Mouse (Mus musculus): ENCODE data around the gene Rin3. TPM values are rescaled to one million over a fixed set of nuclear protein-coding genes. Genes with fewer than 3 reads are reported as not detected.
A peak's percentile ranks its signal among the peaks of the same experiment; 100 is the strongest.

The Rin3 gene
- polyA plus RNA-seq, 1 experiment from 2014 or later, result 9.2 TPM

- no peak for ATAC-seq (ENCODE audit: low read depth)
- H3K4me3 ChIP-seq (ENCODE audit: low read depth, low read length), result no peak overlapping the region
- WGBS (ENCODE audit: insufficient replicate concordance), result 55% methylated on average over 3 of the region's 3 CpGs
Observed at GRCm38 (mm10) chr12:102251985-102252384, 30.9 kb upstream of the Rin3 start.

GRCm38 (mm10) chr12:102252525-102252924, 30.3 kb upstream of the Rin3 start:
- WGBS (ENCODE audit: insufficient replicate concordance), result 45% methylated on average over 1 of the region's 1 CpGs
- Histone ChIP-seq H3K27me3 (ENCODE audit: control insufficient read depth, insufficient read depth, low read depth, low read length) (no peaks in the 10 kb centered on the region), H3K27ac (ENCODE audit: low read length) (no peak overlapping the region), H3K9me3 (replicated peaks; ENCODE audit: control insufficient read depth, low read length) (no peaks in the 10 kb centered on the region), H3K4me2 (ENCODE audit: low read depth, low read length) (no peak overlapping the region), H3K4me3 (ENCODE audit: low read depth, low read length) (no peak overlapping the region), H3K9ac (ENCODE audit: low read depth, low read length) (no peak overlapping the region), H3K4me1 (ENCODE audit: control insufficient read depth, low read depth, low read length) (no peaks in the 10 kb centered on the region), H3K36me3 (ENCODE audit: control insufficient read depth, insufficient read depth) (no peaks in the 10 kb centered on the region)
- no peak for ATAC-seq (ENCODE audit: low read depth)

More at GRCm38 (mm10) chr12:102251985-102252384, 30.9 kb upstream of the Rin3 start:
- H3K9ac ChIP-seq (ENCODE audit: low read depth, low read length), result no peak overlapping the region
- no peaks in the 10 kb centered on the region for H3K4me1 ChIP-seq (ENCODE audit: control insufficient read depth, low read depth, low read length)
- no peaks in the 10 kb centered on the region for H3K36me3 ChIP-seq (ENCODE audit: control insufficient read depth, insufficient read depth)
- no peak overlapping the region for H3K27ac ChIP-seq (ENCODE audit: low read length)
- no peaks in the 10 kb centered on the region for H3K9me3 ChIP-seq (replicated peaks; ENCODE audit: control insufficient read depth, low read length)
- H3K4me2 ChIP-seq (ENCODE audit: low read depth, low read length), result no peak overlapping the region
- H3K27me3 ChIP-seq (ENCODE audit: control insufficient read depth, insufficient read depth, low read depth, low read length), result no peaks in the 10 kb centered on the region

- ATAC-seq (ENCODE audit: low read depth), result no peak
- no peaks in the 10 kb centered on the region for H3K27me3 ChIP-seq (ENCODE audit: control insufficient read depth, insufficient read depth, low read depth, low read length)
- no peak overlapping the region for H3K4me3 ChIP-seq (ENCODE audit: low read depth, low read length)
- no peaks in the 10 kb centered on the region for H3K36me3 ChIP-seq (ENCODE audit: control insufficient read depth, insufficient read depth)
- no peak overlapping the region for H3K9ac ChIP-seq (ENCODE audit: low read depth, low read length)
- H3K4me1 ChIP-seq (ENCODE audit: control insufficient read depth, low read depth, low read length), result no peaks in the 10 kb centered on the region
- H3K4me2 ChIP-seq (ENCODE audit: low read depth, low read length), result no peak overlapping the region
- no peak overlapping the region for H3K27ac ChIP-seq (ENCODE audit: low read length)
- H3K9me3 ChIP-seq (replicated peaks; ENCODE audit: control insufficient read depth, low read length), result no peaks in the 10 kb centered on the region
Observed at GRCm38 (mm10) chr12:102255012-102255411, 27.8 kb upstream of the Rin3 start.

- Histone ChIP-seq H3K9me3 (replicated peaks; ENCODE audit: control insufficient read depth, low read length) (no peaks in the 10 kb centered on the region), H3K4me1 (ENCODE audit: control insufficient read depth, low read depth, low read length) (peaks cover 8% of the 10 kb centered on the region), H3K27ac (ENCODE audit: low read length) (no peak overlapping the region), H3K27me3 (ENCODE audit: control insufficient read depth, insufficient read depth, low read depth, low read length) (no peaks in the 10 kb centered on the region), H3K4me2 (ENCODE audit: low read depth, low read length) (no peak overlapping the region), H3K9ac (ENCODE audit: low read depth, low read length) (no peak overlapping the region), H3K4me3 (ENCODE audit: low read depth, low read length) (no peak overlapping the region), H3K36me3 (ENCODE audit: control insufficient read depth, insufficient read depth) (no peaks in the 10 kb centered on the region)
- 0 out of 2 replicates have a peak, but pooled peaks have one; percentile 28 for ATAC-seq (ENCODE audit: low read depth)
- WGBS (ENCODE audit: insufficient replicate concordance), result 28% methylated on average over 3 of the region's 3 CpGs
Observed at GRCm38 (mm10) chr12:102258522-102259112, 24.2 kb upstream of the Rin3 start.

GRCm38 (mm10) chr12:102261933-102262396, 20.9 kb upstream of the Rin3 start:
- peak; percentile 50 for ATAC-seq (ENCODE audit: low read depth)
- no peak overlapping the region for H3K4me3 ChIP-seq (ENCODE audit: low read depth, low read length)
- H3K9ac ChIP-seq (ENCODE audit: low read depth, low read length), result no peak overlapping the region
- H3K9me3 ChIP-seq (replicated peaks; ENCODE audit: control insufficient read depth, low read length), result no peaks in the 10 kb centered on the region
- no peak overlapping the region for H3K4me2 ChIP-seq (ENCODE audit: low read depth, low read length)
- no peak overlapping the region for H3K27ac ChIP-seq (ENCODE audit: low read length)
- H3K36me3 ChIP-seq (ENCODE audit: control insufficient read depth, insufficient read depth), result no peaks in the 10 kb centered on the region
- H3K4me1 ChIP-seq (ENCODE audit: control insufficient read depth, low read depth, low read length), result peaks cover 8% of the 10 kb centered on the region
- H3K27me3 ChIP-seq (ENCODE audit: control insufficient read depth, insufficient read depth, low read depth, low read length), result no peaks in the 10 kb centered on the region
- WGBS (ENCODE audit: insufficient replicate concordance), result 37% methylated on average over 8 of the region's 8 CpGs

GRCm38 (mm10) chr12:102262809-102263208, 20.0 kb upstream of the Rin3 start:
- H3K4me3 ChIP-seq (ENCODE audit: low read depth, low read length), result no peak overlapping the region
- no peak overlapping the region for H3K27ac ChIP-seq (ENCODE audit: low read length)
- H3K36me3 ChIP-seq (ENCODE audit: control insufficient read depth, insufficient read depth), result no peaks in the 10 kb centered on the region
- 58% methylated on average over 2 of the region's 2 CpGs for WGBS (ENCODE audit: insufficient replicate concordance)
- H3K9ac ChIP-seq (ENCODE audit: low read depth, low read length), result no peak overlapping the region
- peaks cover 8% of the 10 kb centered on the region for H3K4me1 ChIP-seq (ENCODE audit: control insufficient read depth, low read depth, low read length)
- no peaks in the 10 kb centered on the region for H3K9me3 ChIP-seq (replicated peaks; ENCODE audit: control insufficient read depth, low read length)
- no peaks in the 10 kb centered on the region for H3K27me3 ChIP-seq (ENCODE audit: control insufficient read depth, insufficient read depth, low read depth, low read length)
- ATAC-seq (ENCODE audit: low read depth), result no peak
- H3K4me2 ChIP-seq (ENCODE audit: low read depth, low read length), result no peak overlapping the region

GRCm38 (mm10) chr12:102263249-102263648, 19.6 kb upstream of the Rin3 start:
- H3K4me3 ChIP-seq (ENCODE audit: low read depth, low read length), result no peak overlapping the region
- no peak for ATAC-seq (ENCODE audit: low read depth)
- H3K36me3 ChIP-seq (ENCODE audit: control insufficient read depth, insufficient read depth), result no peaks in the 10 kb centered on the region
- H3K4me1 ChIP-seq (ENCODE audit: control insufficient read depth, low read depth, low read length), result peaks cover 8% of the 10 kb centered on the region
- no peaks in the 10 kb centered on the region for H3K9me3 ChIP-seq (replicated peaks; ENCODE audit: control insufficient read depth, low read length)
- H3K27me3 ChIP-seq (ENCODE audit: control insufficient read depth, insufficient read depth, low read depth, low read length), result no peaks in the 10 kb centered on the region
- H3K9ac ChIP-seq (ENCODE audit: low read depth, low read length), result no peak overlapping the region
- H3K4me2 ChIP-seq (ENCODE audit: low read depth, low read length), result no peak overlapping the region
- H3K27ac ChIP-seq (ENCODE audit: low read length), result no peak overlapping the region

GRCm38 (mm10) chr12:102266433-102266832, 16.4 kb upstream of the Rin3 start:
- Histone ChIP-seq H3K36me3 (ENCODE audit: control insufficient read depth, insufficient read depth) (no peaks in the 10 kb centered on the region), H3K4me2 (ENCODE audit: low read depth, low read length) (no peak overlapping the region), H3K4me1 (ENCODE audit: control insufficient read depth, low read depth, low read length) (peaks cover 7% of the 10 kb centered on the region), H3K9me3 (replicated peaks; ENCODE audit: control insufficient read depth, low read length) (no peaks in the 10 kb centered on the region), H3K9ac (ENCODE audit: low read depth, low read length) (no peak overlapping the region), H3K27ac (ENCODE audit: low read length) (no peak overlapping the region), H3K27me3 (ENCODE audit: control insufficient read depth, insufficient read depth, low read depth, low read length) (no peaks in the 10 kb centered on the region), H3K4me3 (ENCODE audit: low read depth, low read length) (no peak overlapping the region)
- ATAC-seq (ENCODE audit: low read depth), result no peak
- 70% methylated on average over 8 of the region's 8 CpGs for WGBS (ENCODE audit: insufficient replicate concordance)

GRCm38 (mm10) chr12:102269144-102269543, 13.7 kb upstream of the Rin3 start:
- Histone ChIP-seq H3K4me1 (ENCODE audit: control insufficient read depth, low read depth, low read length) (no peaks in the 10 kb centered on the region; the same call in 1 of the 2 replicates), H3K4me3 (ENCODE audit: low read depth, low read length) (no peak overlapping the region), H3K36me3 (ENCODE audit: control insufficient read depth, insufficient read depth) (no peaks in the 10 kb centered on the region), H3K9ac (ENCODE audit: low read depth, low read length) (no peak overlapping the region), H3K9me3 (replicated peaks; ENCODE audit: control insufficient read depth, low read length) (no peaks in the 10 kb centered on the region), H3K4me2 (ENCODE audit: low read depth, low read length) (no peak overlapping the region), H3K27ac (ENCODE audit: low read length) (no peak overlapping the region), H3K27me3 (ENCODE audit: control insufficient read depth, insufficient read depth, low read depth, low read length) (no peaks in the 10 kb centered on the region)
- no peak for ATAC-seq (ENCODE audit: low read depth)
- 43% methylated on average over 2 of the region's 2 CpGs for WGBS (ENCODE audit: insufficient replicate concordance)

All from liver, embryonic 16.5 days (tissue).